Mouse (Mus musculus) ES-Bruce4 (cell line): ENCODE measurements around the gene Ppm1a.

Source experiments
- CTCF ChIP-seq: IDR thresholded peaks from one replicate; pipeline ENCODE4 v1.8.1; 2011; ENCODE audit warnings: low read depth, low read length
- EP300 ChIP-seq: IDR thresholded peaks from 2 replicates; pipeline ENCODE4 v1.6.1; 2011; ENCODE audit warnings: low read depth, low read length; ENCODE audit not compliant: insufficient read depth
- POLR2A ChIP-seq: IDR thresholded peaks from one replicate; pipeline ENCODE4 v1.8.1; 2011; ENCODE audit warnings: low read length; ENCODE audit not compliant: insufficient read depth

GRCm38 (mm10) chr12:72771153-72771552 lies 13.9 kb downstream of the Ppm1a start:
- no peak for TF ChIP-seq POLR2A
- peak; percentile 37 for TF ChIP-seq CTCF
- no peak for TF ChIP-seq EP300
